Mouse (Mus musculus) lung, embryonic 16.5 days (tissue): ENCODE data around the gene Fscn3. TPM values are rescaled to one million over a fixed set of nuclear protein-coding genes. Genes with fewer than 3 reads are reported as not detected.

Experiments
- ATAC-seq: fragments of 200-750 bp; cut with Nextera tagmentation; 2 replicates; pipeline ENCODE4 v1.8.0; 2017; ENCODE audit warnings: low read depth, mild to moderate bottlenecking, moderate library complexity
- H3K27ac ChIP-seq: fragments of 300-500 bp; sonication (generic); 2 replicates; pipeline ENCODE4 v1.5.1; 2014; ENCODE audit warnings: mild to moderate bottlenecking, control low read depth, low read length
- H3K27me3 ChIP-seq: fragments of 300-500 bp; sonication (generic); 2 replicates; pipeline ENCODE4 v1.6.1; 2014; ENCODE audit warnings: low read depth, low read length, mixed read lengths; ENCODE audit not compliant: control insufficient read depth, insufficient read depth
- H3K36me3 ChIP-seq: fragments of 300-500 bp; sonication (generic); 2 replicates; pipeline ENCODE4 v1.6.1; 2014; ENCODE audit warnings: low read length; ENCODE audit not compliant: control insufficient read depth, insufficient read depth
- H3K4me1 ChIP-seq: fragments of 300-500 bp; sonication (generic); replicated peaks from 2 replicates; pipeline ENCODE4 v1.6.1; 2014; ENCODE audit warnings: low read length, mixed read lengths; ENCODE audit not compliant: control insufficient read depth, insufficient read depth
- H3K4me2 ChIP-seq: fragments of 300-500 bp; sonication (generic); 2 replicates; pipeline ENCODE4 v1.6.1; 2014; ENCODE audit warnings: low read depth, low read length, control low read depth
- H3K4me3 ChIP-seq: fragments of 300-500 bp; sonication (generic); 2 replicates; pipeline ENCODE4 v1.5.1; 2014; ENCODE audit warnings: mild to moderate bottlenecking, low read length, control low read depth
- H3K9ac ChIP-seq: fragments of 300-500 bp; sonication (generic); 2 replicates; pipeline ENCODE4 v1.6.1; 2014; ENCODE audit warnings: low read length, control low read depth
- H3K9me3 ChIP-seq: fragments of 300-500 bp; sonication (generic); 2 replicates; pipeline ENCODE4 v1.6.1; 2016; ENCODE audit warnings: low read length; ENCODE audit not compliant: control insufficient read depth
- WGBS: fragments of 180-500 bp; shearing (Covaris S2); extraction: QIAGEN DNeasy Blood & Tissue Kit; methylation state at CpG from one replicate; pipeline ENCODE4 v1.1.7; 2014; 5-methylcytosine and 5-hydroxymethylcytosine counted together
- polyA plus RNA-seq: library from polyadenylated mRNA; unstranded; fragments of >200 nt; fragmentation: Nextera tagmentation; extraction: Ambion mirVana; gene quantifications from 2 replicates; pipeline ENCODE4 v1.2.1, GENCODE M21; 2015

The Fscn3 gene
- polyA plus RNA-seq, 1 experiment from 2014 or later, result 0.08 TPM

DNA sequence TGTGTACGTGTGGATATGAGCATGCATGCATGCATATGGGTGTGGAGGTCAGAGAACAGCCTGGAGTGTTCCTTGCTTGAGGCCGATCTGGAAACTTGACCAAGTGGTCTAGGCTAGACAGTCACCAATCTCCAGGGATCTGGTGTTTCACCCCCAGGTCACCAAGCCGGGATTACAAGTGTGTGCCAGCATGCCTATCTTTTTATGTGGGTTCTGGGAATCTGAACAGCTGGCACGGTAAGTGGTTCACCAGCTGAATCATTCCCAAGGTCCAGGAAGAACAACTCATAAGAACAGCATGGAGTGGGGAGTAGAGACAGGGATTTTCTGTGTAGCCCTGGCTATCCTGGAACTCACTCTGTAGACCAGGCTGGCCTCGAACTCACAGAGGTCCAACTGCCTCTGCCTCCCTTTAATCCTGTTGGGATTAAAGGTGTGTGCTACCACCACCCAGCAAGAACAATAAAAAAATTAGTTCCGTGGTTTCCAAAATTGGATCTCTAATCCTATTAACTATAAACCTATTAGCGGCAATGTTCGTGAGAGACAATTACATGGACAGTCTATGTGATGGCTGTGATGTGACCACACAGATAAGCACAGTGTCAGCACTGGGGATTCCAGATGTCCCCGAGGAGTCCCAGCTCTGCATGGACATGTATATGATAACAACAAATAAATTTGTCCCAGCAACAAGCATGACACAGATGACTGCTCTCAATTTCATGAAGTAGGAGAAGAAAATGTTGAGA, 43.9 kb downstream of the Fscn3 start:
- WGBS, result 79% methylated on average over 9 of the region's 9 CpGs
- Histone ChIP-seq H3K4me1 (no peaks in the 10 kb centered on the region), H3K27me3 (no peaks in the 10 kb centered on the region), H3K9ac (no peak overlapping the region), H3K9me3 (no peaks in the 10 kb centered on the region), H3K27ac (no peak overlapping the region), H3K4me3 (no peak overlapping the region), H3K4me2 (no peak overlapping the region), H3K36me3 (no peaks in the 10 kb centered on the region)
- ATAC-seq, result no peak

DNA sequence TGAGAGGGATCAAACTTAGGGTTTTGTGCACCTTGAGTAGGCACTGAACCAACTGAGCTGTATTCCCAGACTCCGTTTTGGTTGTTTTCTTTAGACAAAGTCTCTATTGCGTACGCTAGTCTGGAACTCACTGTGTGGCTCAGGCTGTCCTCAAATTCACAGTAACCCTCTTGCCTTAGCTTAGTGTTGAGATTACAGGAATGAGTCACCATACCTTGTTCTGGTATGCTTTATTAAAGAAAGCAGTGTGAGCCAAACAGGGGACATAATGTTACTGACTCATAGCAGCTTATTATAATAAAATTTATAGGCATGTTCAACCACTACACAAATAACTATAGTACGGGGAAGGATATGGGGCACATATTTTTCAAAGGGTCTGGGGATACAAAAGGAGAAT, 46.6 kb downstream of the Fscn3 start:
- peaks cover 4% of the 10 kb centered on the region for H3K4me1 ChIP-seq
- H3K9me3 ChIP-seq, result no peaks in the 10 kb centered on the region
- no peaks in the 10 kb centered on the region for H3K36me3 ChIP-seq
- ATAC-seq, result no peak
- no peak overlapping the region for H3K4me3 ChIP-seq
- no peak overlapping the region for H3K27ac ChIP-seq
- no peak overlapping the region for H3K9ac ChIP-seq
- 81% methylated on average over 4 of the region's 4 CpGs for WGBS
- H3K4me2 ChIP-seq, result no peak overlapping the region
- no peaks in the 10 kb centered on the region for H3K27me3 ChIP-seq

DNA sequence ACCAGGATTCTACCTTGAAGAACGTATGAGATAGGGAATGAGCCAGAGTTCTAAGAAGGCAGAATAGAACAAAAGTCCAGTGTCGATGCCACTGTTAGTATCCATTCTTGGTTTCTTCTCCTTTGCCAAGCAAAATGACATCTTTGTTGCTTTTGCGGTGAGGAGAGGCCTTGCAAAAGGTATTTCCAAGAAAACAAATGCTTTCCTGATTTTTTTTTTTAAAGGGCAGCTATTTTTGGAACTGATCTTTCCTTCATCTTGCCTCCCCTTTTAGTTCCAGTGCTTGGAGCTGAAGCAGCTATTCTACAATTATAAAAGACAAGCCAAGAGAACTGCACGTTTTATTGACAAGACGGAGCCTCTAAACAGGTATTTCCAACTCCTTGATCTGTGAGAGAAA, 47.2 kb downstream of the Fscn3 start, which contains the start of gene Snd1:
Gene Snd1 (plus strand): TSS at position 301 of the 400 bp plus-strand sequence.
- H3K27ac ChIP-seq, result no peak within 1 kb of the TSS
- no peak for ATAC-seq
- no peaks in the 10 kb centered on the region for H3K36me3 ChIP-seq
- no peaks in the 10 kb centered on the region for H3K9me3 ChIP-seq
- no peaks in the 10 kb centered on the region for H3K27me3 ChIP-seq
- H3K4me2 ChIP-seq, result no peak within 1 kb of the TSS
- H3K4me1 ChIP-seq, result peaks cover 7% of the 10 kb centered on the region
- H3K4me3 ChIP-seq, result no peak within 1 kb of the TSS
- WGBS, result 80% methylated on average over 5 of the region's 5 CpGs
- no peak within 1 kb of the TSS for H3K9ac ChIP-seq

DNA sequence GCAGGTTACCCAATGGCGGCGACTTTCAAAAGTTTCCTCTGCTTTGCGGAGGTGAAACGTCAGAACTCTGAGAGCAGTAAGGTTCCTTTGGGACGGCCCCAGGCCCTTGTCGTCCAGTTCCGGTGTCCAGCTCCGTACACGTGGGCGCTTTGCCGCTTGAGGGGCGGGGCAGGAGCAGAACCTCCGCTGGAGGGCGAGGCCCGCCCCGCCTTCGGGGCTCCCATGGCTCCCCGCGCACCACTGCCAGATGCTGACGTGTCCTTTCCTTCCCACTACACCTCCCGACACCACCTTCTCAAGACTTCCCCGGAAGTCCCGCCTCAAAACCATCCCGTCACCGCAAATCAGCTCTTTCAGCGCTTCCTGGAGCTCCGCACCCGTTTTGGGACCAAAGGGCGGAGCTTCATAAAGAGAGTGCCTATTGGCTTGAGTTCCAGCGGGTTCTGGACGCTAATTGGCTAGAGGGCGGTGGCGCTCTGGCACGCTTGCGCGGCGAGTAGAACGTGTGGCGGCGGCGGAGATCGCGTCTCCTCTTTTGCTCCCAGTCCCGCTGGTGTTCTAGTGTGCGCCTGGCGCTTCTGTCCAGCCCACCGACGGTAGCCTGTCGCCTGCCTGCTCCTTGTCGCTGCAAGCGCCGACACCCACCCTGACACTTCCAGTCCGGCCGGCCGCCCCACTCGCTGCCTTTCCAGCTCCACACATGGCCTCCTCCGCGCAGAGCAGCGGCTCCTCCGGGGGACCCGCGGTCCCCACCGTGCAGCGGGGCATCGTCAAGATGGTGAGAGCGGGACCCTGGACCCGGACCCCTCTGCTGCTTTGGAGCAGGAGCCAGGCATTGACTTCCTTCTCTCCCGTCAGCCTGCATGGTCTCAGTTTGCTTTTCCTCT, 52.5 kb downstream of the Fscn3 start:
- Histone ChIP-seq H3K27ac (peak overlapping the region; percentile 89), H3K36me3 (no peaks in the 10 kb centered on the region), H3K9me3 (no peaks in the 10 kb centered on the region), H3K4me1 (peaks cover 31% of the 10 kb centered on the region), H3K4me2 (peak overlapping the region; percentile 83), H3K4me3 (peak overlapping the region; percentile 87), H3K9ac (peak overlapping the region; percentile 87), H3K27me3 (no peaks in the 10 kb centered on the region)
- under 1% methylated on average over 63 of the region's 68 CpGs for WGBS
- peak; percentile 99 for ATAC-seq

DNA sequence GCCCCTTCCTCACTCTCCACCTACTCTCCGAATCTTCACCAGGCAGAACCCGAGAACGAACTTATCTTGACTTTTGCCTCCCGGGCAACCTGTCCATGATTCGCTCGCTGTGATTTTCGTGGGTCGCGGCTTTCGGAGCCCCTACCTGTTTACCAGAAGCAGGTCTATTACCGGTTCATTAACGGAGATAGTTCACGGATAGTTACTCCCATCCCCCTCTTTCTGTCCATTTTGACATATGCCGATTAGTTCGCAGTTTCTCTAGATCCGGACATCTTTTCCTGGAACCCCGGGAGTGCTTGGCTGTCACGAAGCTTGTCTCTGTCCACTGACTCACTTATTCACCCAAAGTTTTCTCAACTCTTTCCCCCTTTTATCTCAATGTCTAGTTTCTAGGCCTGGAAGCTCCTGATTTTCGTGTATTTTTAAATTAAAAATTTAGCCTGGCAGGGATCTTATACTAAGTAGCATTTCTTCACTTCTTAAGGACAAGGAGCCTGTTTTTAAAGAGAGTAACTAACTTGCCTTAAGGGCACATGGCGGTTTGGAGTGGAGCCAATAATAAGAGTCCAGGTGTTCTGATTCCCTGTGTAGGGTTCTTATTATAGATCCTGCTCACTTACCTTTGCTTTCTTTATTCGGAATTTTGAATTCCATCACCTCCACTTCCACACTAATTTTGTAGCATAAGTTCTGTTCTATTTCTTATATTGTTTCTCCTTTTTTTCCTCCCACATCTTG, 53.3 kb downstream of the Fscn3 start:
- WGBS, result 3% methylated on average over 21 of the region's 21 CpGs
- ATAC-seq, result no peak

DNA sequence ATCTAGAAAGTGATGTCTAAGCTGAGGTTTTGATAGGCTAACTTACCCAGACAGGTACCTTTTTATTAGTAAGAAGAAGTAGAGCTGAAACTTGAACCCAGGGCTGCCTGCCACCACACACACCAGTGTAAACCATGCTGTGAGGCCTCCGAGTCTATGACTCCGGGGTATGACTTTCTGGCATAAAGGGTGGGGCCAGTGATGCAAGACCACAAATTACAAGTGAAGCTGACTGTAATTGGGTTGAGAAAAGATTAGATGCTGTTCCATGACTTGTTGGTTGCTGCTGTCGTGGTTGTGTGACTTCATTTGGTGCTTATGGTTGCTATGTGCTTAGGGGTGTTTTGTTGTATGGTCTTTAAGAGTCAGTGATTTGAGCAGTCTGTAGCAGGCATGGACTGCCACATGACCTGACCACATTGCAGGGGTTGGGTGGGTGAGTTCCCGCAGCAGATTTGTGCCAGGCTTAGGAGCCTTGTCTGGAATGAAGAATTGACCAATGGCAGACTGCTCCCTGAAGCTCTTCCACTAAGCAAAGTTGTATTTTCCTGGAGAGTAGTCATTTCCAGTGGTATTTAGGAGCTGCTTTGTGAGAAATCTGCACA, 55.2 kb downstream of the Fscn3 start:
- Histone ChIP-seq H3K9ac (no peak overlapping the region), H3K4me1 (peaks cover 31% of the 10 kb centered on the region), H3K4me2 (no peak overlapping the region), H3K27ac (no peak overlapping the region), H3K36me3 (no peaks in the 10 kb centered on the region), H3K9me3 (no peaks in the 10 kb centered on the region), H3K4me3 (no peak overlapping the region), H3K27me3 (no peaks in the 10 kb centered on the region)
- 74% methylated on average over 4 of the region's 4 CpGs for WGBS
- no peak for ATAC-seq

More for the DNA sequence above, 53.3 kb downstream of the Fscn3 start:
- H3K4me1 ChIP-seq, result peaks cover 31% of the 10 kb centered on the region
- peak overlapping the region; percentile 87 for H3K9ac ChIP-seq
- H3K9me3 ChIP-seq, result no peaks in the 10 kb centered on the region
- H3K4me2 ChIP-seq, result peak overlapping the region; percentile 71
- H3K4me3 ChIP-seq, result peak overlapping the region; percentile 87
- no peaks in the 10 kb centered on the region for H3K36me3 ChIP-seq
- H3K27ac ChIP-seq, result peak overlapping the region; percentile 48; the same call in 1 of the 2 replicates
- no peaks in the 10 kb centered on the region for H3K27me3 ChIP-seq

DNA sequence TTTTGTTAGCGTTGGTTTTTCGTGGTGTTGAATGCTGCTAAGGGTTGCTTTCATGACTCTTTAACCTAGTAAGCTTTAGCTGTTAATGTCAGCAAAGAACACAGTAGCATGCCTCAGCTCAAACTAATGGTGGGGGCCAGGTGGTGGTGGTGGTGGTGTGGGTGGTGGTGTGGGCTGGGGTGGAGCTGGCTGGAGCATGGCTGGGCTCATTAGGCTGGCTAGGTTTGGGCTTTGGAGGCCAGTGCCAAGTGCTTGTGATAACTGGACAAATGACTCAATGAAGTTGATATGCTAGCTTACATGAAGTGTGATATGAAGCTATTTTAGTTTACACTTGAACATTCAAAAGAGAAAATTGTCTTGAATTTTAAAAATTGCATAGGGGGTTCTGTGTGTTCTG, 58.4 kb downstream of the Fscn3 start:
- H3K9ac ChIP-seq, result no peak overlapping the region
- no peak overlapping the region for H3K4me2 ChIP-seq
- peaks cover 3% of the 10 kb centered on the region; the same call in 1 of the 2 replicates for H3K36me3 ChIP-seq
- 92% methylated on average over 2 of the region's 2 CpGs for WGBS
- peaks cover 24% of the 10 kb centered on the region for H3K4me1 ChIP-seq
- no peak for ATAC-seq
- no peak overlapping the region for H3K27ac ChIP-seq
- H3K4me3 ChIP-seq, result no peak overlapping the region
- H3K27me3 ChIP-seq, result no peaks in the 10 kb centered on the region
- H3K9me3 ChIP-seq, result no peaks in the 10 kb centered on the region

DNA sequence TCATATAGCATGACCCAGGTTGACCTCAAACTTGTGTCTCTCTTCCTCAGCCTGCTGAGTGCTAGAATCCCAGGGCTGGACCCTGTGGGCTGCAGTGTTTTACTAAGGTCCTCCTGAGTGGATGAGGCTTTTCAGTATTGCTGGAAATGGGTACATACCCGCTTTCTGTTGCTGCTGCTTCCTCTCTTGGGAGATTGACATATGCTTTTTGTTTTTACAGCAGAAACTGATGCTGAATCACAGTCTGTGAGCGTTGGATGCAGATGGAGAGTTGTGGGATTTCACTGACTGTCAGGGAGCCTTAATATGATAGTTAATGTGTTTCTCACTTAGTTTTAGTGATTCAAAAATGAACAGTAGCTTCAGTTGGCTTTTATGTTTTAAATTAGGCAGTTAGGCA, 58.9 kb downstream of the Fscn3 start:
- ATAC-seq, result no peak
- Histone ChIP-seq H3K36me3 (peaks cover 3% of the 10 kb centered on the region; the same call in 1 of the 2 replicates), H3K4me2 (no peak overlapping the region), H3K27ac (no peak overlapping the region), H3K27me3 (no peaks in the 10 kb centered on the region), H3K4me3 (no peak overlapping the region), H3K4me1 (peaks cover 20% of the 10 kb centered on the region), H3K9ac (no peak overlapping the region), H3K9me3 (no peaks in the 10 kb centered on the region)
- 85% methylated on average over 2 of the region's 2 CpGs for WGBS
